Mouse (Mus musculus) hindbrain, embryonic 14.5 days (tissue): ENCODE measurements around the gene Fam69a. TPM values are rescaled to one million over a fixed set of nuclear protein-coding genes. Genes with fewer than 3 reads are reported as not detected.

Source experiments
- ATAC-seq: fragments of 200-750 bp; cut with Nextera tagmentation; 2 replicates; pipeline ENCODE4 v1.8.0; 2017; ENCODE audit warnings: moderate number of reproducible peaks, mild to moderate bottlenecking, moderate TSS enrichment, moderate library complexity; ENCODE audit not compliant: low FRiP score
- DNase-seq: peaks from one replicate; pipeline ENCODE4 v3.0.0-alpha.2; 2015; ENCODE audit warnings: low spot score
- H3K27ac ChIP-seq: fragments of 300-500 bp; sonication (generic); 2 replicates; pipeline ENCODE4 v1.5.1; 2014; ENCODE audit warnings: mild to moderate bottlenecking, moderate library complexity
- H3K27me3 ChIP-seq: fragments of 300-500 bp; sonication (generic); 2 replicates; pipeline ENCODE4 v1.6.1; 2014; ENCODE audit warnings: mild to moderate bottlenecking, low read length, mixed read lengths; ENCODE audit not compliant: control insufficient read depth, insufficient read depth
- H3K36me3 ChIP-seq: fragments of 300-500 bp; sonication (generic); replicated peaks from 2 replicates; pipeline ENCODE4 v1.6.1; 2014; ENCODE audit not compliant: control insufficient read depth, insufficient read depth
- H3K4me1 ChIP-seq: fragments of 300-500 bp; sonication (generic); replicated peaks from 2 replicates; pipeline ENCODE4 v1.6.1; 2014; ENCODE audit warnings: antibody characterized with exemption, low read length, mixed read lengths; ENCODE audit not compliant: control insufficient read depth, insufficient read depth
- H3K4me2 ChIP-seq: fragments of 300-500 bp; sonication (generic); replicated peaks from 2 replicates; pipeline ENCODE4 v1.6.1; 2014; ENCODE audit warnings: mild to moderate bottlenecking, moderate library complexity
- H3K4me3 ChIP-seq: fragments of 300-500 bp; sonication (generic); replicated peaks from 2 replicates; pipeline ENCODE4 v1.5.1; 2014; ENCODE audit warnings: mild to moderate bottlenecking, low read length
- H3K9ac ChIP-seq: fragments of 300-500 bp; sonication (generic); 2 replicates; pipeline ENCODE4 v1.6.1; 2014
- H3K9me3 ChIP-seq: fragments of 300-500 bp; sonication (generic); 2 replicates; pipeline ENCODE4 v1.6.1; 2016; ENCODE audit warnings: low read length; ENCODE audit not compliant: control insufficient read depth
- WGBS: fragments of 180-500 bp; shearing (Covaris S2); extraction: QIAGEN DNeasy Blood & Tissue Kit; methylation state at CpG from one replicate; pipeline ENCODE4 v1.1.7; 2014; 5-methylcytosine and 5-hydroxymethylcytosine counted together
- polyA plus RNA-seq: library from polyadenylated mRNA; unstranded; fragments of >200 nt; fragmentation: Nextera tagmentation; extraction: Ambion mirVana; gene quantifications from 2 replicates; pipeline ENCODE4 v1.2.1, GENCODE M21; 2014

The Fam69a gene
- polyA plus RNA-seq, 1 experiment from 2014 or later = 68.0 TPM

GRCm38 (mm10) chr5:107961438-107962251 lies 25.2 kb downstream of the Fam69a start:
- ATAC-seq (no peak), DNase-seq (peak; percentile 32)
- Histone ChIP-seq H3K36me3 (no peaks in the 10 kb centered on the region), H3K27ac (no peak overlapping the region), H3K4me1 (0 out of 2 replicates have a peak, but pooled peaks cover 4% of the 10 kb centered on the region), H3K9me3 (no peaks in the 10 kb centered on the region), H3K27me3 (no peaks in the 10 kb centered on the region), H3K9ac (no peak overlapping the region), H3K4me3 (no peak overlapping the region), H3K4me2 (no peak overlapping the region; the same call in 1 of the 2 replicates)
- 67% methylated on average over 16 of the region's 16 CpGs for WGBS

- no peak for DNase-seq
- Histone ChIP-seq H3K27ac (no peak overlapping the region), H3K4me1 (0 out of 2 replicates have a peak, but pooled peaks cover 4% of the 10 kb centered on the region), H3K27me3 (no peaks in the 10 kb centered on the region), H3K4me2 (no peak overlapping the region), H3K9ac (no peak overlapping the region), H3K9me3 (no peaks in the 10 kb centered on the region), H3K4me3 (no peak overlapping the region), H3K36me3 (no peaks in the 10 kb centered on the region)
- 76% methylated on average over 14 of the region's 14 CpGs for WGBS
- no peak for ATAC-seq
These were observed 26.2 kb downstream of the Fam69a start for GRCm38 (mm10) chr5:107960532-107961202.

GRCm38 (mm10) chr5:107959624-107960300 lies 27.1 kb downstream of the Fam69a start:
- no peak for ATAC-seq
- no peak overlapping the region for H3K4me3 ChIP-seq
- no peaks in the 10 kb centered on the region for H3K27me3 ChIP-seq
- H3K4me1 ChIP-seq = 0 out of 2 replicates have a peak, but pooled peaks cover 4% of the 10 kb centered on the region
- no peak for DNase-seq
- H3K9ac ChIP-seq = no peak overlapping the region
- no peaks in the 10 kb centered on the region for H3K9me3 ChIP-seq
- H3K27ac ChIP-seq = no peak overlapping the region
- H3K4me2 ChIP-seq = no peak overlapping the region
- WGBS = 82% methylated on average over 8 of the region's 8 CpGs
- no peaks in the 10 kb centered on the region for H3K36me3 ChIP-seq

GRCm38 (mm10) chr5:107950643-107951042 lies 36.2 kb downstream of the Fam69a start:
- 83% methylated on average over 5 of the region's 5 CpGs for WGBS
- no peak for DNase-seq
- no peaks in the 10 kb centered on the region for H3K4me1 ChIP-seq
- H3K9me3 ChIP-seq = no peaks in the 10 kb centered on the region
- ATAC-seq = no peak
- H3K27me3 ChIP-seq = no peaks in the 10 kb centered on the region
- H3K9ac ChIP-seq = no peak overlapping the region
- no peak overlapping the region for H3K27ac ChIP-seq
- no peak overlapping the region for H3K4me3 ChIP-seq
- no peaks in the 10 kb centered on the region for H3K36me3 ChIP-seq
- no peak overlapping the region for H3K4me2 ChIP-seq

GRCm38 (mm10) chr5:107949607-107950006 lies 37.3 kb downstream of the Fam69a start:
- Histone ChIP-seq H3K27ac (no peak overlapping the region), H3K4me2 (no peak overlapping the region), H3K36me3 (no peaks in the 10 kb centered on the region), H3K27me3 (no peaks in the 10 kb centered on the region), H3K9ac (no peak overlapping the region), H3K9me3 (no peaks in the 10 kb centered on the region), H3K4me3 (no peak overlapping the region), H3K4me1 (no peaks in the 10 kb centered on the region)
- no peak for ATAC-seq
- no peak for DNase-seq
- WGBS = 91% methylated on average over 3 of the region's 3 CpGs

- DNase-seq (no peak), ATAC-seq (no peak)
- Histone ChIP-seq H3K27ac (no peak overlapping the region), H3K4me3 (no peak overlapping the region), H3K27me3 (no peaks in the 10 kb centered on the region), H3K9me3 (no peaks in the 10 kb centered on the region), H3K4me2 (no peak overlapping the region), H3K36me3 (no peaks in the 10 kb centered on the region), H3K4me1 (no peaks in the 10 kb centered on the region), H3K9ac (no peak overlapping the region)
- WGBS = 89% methylated on average over 1 of the region's 1 CpGs
These were observed 38.0 kb downstream of the Fam69a start for GRCm38 (mm10) chr5:107948899-107949298.

GRCm38 (mm10) chr5:107947548-107947947 lies 39.3 kb downstream of the Fam69a start:
- peak; percentile 57 for DNase-seq
- Histone ChIP-seq H3K9ac (no peak overlapping the region), H3K4me1 (no peaks in the 10 kb centered on the region), H3K27me3 (no peaks in the 10 kb centered on the region), H3K36me3 (no peaks in the 10 kb centered on the region), H3K27ac (no peak overlapping the region), H3K4me3 (no peak overlapping the region), H3K9me3 (no peaks in the 10 kb centered on the region), H3K4me2 (no peak overlapping the region)
- 67% methylated on average over 2 of the region's 2 CpGs for WGBS
- ATAC-seq = peak; percentile 24; the same call in 1 of the 2 replicates

- no peak overlapping the region for H3K9ac ChIP-seq
- H3K4me2 ChIP-seq = no peak overlapping the region
- DNase-seq (no peak), ATAC-seq (no peak)
- no peaks in the 10 kb centered on the region for H3K36me3 ChIP-seq
- H3K4me3 ChIP-seq = no peak overlapping the region
- 93% methylated on average over 1 of the region's 1 CpGs for WGBS
- no peaks in the 10 kb centered on the region for H3K9me3 ChIP-seq
- H3K27me3 ChIP-seq = no peaks in the 10 kb centered on the region
- no peak overlapping the region for H3K27ac ChIP-seq
- H3K4me1 ChIP-seq = no peaks in the 10 kb centered on the region
These were observed 40.4 kb downstream of the Fam69a start for GRCm38 (mm10) chr5:107946475-107946874.

- no peaks in the 10 kb centered on the region for H3K36me3 ChIP-seq
- H3K4me1 ChIP-seq = no peaks in the 10 kb centered on the region
- no peaks in the 10 kb centered on the region for H3K27me3 ChIP-seq
- H3K4me2 ChIP-seq = no peak overlapping the region
- no peak for ATAC-seq
- no peak overlapping the region for H3K4me3 ChIP-seq
- no peaks in the 10 kb centered on the region for H3K9me3 ChIP-seq
- no peak for DNase-seq
- H3K9ac ChIP-seq = no peak overlapping the region
- no peak overlapping the region for H3K27ac ChIP-seq
- WGBS = 93% methylated on average over 6 of the region's 6 CpGs
These were observed 43.4 kb downstream of the Fam69a start for GRCm38 (mm10) chr5:107943526-107943925.
